Mouse (Mus musculus) liver, adult 2 months (tissue): ENCODE measurements at regions not wholly inside any gene's neighbourhood (a gene's known extent, or its start where the extent isn't known, plus 50 kb on each side); places are given as distances from the start of the nearest gene placed in this dataset.

ENCODE experiments used
- CTCF ChIP-seq: fragments of 200-500 bp; IDR thresholded peaks from 2 replicates; pipeline ENCODE4 v1.5.1; 2011; ENCODE audit warnings: low read depth, low read length, control low read depth
- POLR2A ChIP-seq: fragments of 200-500 bp; IDR thresholded peaks from 2 replicates; pipeline ENCODE4 v1.6.1; 2011; ENCODE audit warnings: low read length, control low read depth; ENCODE audit not compliant: insufficient read depth; ENCODE audit errors: extremely low read depth

- TF ChIP-seq CTCF, result no peak
- TF ChIP-seq POLR2A, result no peak
Measured at GRCm38 (mm10) chr10:37220434-37220833, 81.7 kb upstream of the Marcks start.
